Mouse (Mus musculus) regulatory T cell (primary cell): ENCODE measurements at regions not wholly inside any gene's neighbourhood (a gene's known extent, or its start where the extent isn't known, plus 50 kb on each side); places are given as distances from the start of the nearest gene placed in this dataset.

Experiments used
- in situ Hi-C: fragments of 300-600 bp; cut with MboI, MseI; formaldehyde crosslinking; loops from one replicate; pipeline ENCODE4 v1.15.1; 2025; ENCODE audit warnings: high pct_unique_total_duplicates

DNA sequence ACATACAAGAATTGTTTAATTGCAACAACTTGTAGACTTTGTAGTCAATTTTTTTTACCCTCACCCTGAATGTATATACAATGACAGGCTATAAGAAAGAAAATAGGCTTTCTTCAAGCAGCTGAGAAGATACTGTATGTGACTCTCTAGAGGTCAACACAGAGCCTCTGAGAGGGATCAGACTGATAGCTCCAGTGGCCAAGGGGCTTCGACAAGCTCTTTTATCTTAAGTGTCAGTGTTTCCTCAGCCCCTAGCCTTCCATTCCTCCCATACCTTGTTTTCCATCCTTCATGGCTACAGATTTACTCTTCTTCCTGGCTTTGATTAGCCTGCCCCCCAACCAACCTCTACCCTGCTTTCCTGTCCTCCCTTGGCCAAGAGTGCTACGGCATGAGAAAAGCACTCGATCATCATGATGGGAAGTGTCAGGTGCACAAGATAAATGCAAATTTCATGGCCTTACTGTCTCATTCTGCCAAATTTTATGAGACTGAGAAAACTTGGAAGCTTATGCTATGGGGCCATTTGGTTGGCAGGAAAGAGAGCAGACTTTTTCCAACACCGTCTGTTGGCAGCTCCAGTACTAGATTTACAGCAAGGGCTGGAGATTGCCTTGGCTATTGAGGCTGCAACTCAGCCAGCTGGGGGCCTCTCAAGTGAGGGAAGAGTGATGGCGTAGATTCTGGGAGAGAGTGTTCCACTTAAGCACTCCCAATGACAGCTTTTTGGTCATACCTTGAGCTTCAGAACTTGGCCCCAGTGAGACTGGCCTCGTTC lies 484.3 kb upstream of the Etaa1 start:
- in situ Hi-C loops = no loop called here

DNA sequence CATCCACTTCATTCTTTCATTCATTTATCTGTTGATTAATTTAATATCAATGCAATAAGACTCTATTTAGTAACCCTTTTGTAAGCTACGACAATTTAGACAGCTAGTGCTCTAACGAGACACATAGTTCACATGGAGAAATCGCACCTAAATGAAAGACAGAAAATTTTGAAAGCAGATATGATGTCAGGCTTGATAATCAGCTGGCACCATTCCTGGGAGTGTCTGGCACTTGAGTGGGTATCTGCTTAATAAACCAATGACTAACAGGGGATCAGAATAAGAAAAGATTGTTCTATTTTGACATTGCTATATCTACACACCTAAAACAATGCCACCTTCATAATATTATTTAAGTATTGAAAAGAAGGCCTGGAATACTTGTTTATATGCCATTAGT lies 467.4 kb upstream of the Etaa1 start:
- in situ Hi-C loops = no loop called here

DNA sequence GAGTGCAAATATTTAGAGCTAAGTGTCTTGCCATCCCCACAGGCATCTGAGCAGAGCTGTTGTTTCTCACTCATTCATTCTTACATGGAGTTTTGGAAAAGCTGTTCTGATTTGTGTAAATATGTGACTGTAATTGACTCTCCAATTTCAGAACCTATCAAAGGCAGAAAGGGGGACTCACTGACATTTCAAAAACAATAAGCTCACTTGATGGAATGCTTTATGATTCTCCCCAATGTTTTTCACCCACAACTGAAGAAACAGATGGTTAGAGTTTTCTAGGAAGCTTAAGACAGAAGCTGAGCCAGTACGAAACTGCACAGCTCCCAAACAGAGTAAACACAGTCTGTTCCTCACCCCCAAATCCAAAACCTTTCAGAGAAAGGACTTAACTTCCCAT lies 460.1 kb upstream of the Etaa1 start:
- in situ Hi-C loops = no loop called here

DNA sequence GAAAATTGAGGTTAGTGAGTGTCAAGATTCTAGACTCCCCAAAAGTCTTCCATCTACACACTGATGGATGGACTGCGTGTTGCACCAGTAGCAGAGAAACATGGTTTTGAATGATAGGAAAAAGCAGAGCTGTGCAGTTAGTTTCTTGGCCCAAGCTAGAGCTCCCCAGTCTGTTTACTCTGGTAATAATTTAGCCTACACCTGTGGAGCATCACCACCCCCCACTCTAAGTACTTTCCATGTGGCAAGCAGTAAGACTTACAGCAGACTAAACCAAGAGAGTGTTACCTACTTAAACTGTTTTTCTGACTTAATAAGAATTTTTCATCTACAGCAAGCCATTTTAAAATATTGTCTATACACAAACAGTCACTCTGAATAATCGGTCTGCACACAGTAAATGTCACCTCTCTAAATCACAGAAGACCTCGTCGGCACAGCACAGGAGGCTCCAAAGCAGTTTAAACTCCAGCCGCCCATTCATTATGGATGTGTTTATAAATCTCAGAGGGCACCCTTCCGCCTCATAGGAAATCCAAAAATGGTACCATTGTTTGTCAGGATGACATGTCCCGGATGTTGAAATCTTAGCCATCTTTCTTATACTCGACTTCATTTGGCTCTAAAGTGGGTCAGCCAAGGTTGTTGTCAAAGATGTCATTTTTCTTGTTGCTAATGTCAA lies 454.5 kb upstream of the Etaa1 start:
- in situ Hi-C loops = no loop called here

DNA sequence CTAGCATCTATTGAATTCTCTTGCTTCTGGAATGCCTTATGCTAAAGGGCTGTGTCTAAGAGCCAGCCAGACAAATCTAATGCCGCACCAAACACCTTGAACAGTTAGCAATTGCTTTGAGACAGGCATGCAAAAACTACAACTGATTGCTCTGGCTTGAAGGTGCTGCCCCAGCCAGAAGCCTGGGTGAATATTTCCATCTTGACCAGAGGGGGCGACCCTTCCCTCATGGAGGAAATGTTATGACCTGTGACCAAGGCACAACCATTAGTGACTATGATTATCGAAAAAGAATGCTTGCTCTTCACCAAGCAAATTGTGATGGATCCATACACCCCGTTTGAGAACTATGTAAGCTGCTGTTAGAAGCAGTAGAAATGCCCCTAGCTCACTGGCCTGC lies 445.9 kb upstream of the Etaa1 start:
- in situ Hi-C loops = no loop called here

DNA sequence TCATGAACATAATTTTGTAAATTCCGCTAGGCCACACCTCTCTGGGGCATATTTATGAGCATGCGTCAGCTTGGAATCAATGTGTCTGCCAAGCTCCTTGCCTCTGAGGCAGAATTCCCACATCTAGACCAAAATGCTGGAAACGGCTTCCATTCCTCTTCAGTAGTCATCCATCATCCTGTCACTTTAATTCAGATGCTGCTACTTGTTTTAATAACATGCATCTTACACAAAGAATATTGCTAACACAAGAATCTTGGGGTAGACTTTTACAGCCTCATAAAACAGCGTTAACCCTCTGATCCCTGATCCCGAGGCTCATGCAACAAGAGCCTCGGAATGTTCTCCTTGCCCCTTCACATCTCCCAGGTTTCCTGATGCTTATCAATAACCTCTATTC lies 442.7 kb upstream of the Etaa1 start:
- in situ Hi-C loops = no loop called here

DNA sequence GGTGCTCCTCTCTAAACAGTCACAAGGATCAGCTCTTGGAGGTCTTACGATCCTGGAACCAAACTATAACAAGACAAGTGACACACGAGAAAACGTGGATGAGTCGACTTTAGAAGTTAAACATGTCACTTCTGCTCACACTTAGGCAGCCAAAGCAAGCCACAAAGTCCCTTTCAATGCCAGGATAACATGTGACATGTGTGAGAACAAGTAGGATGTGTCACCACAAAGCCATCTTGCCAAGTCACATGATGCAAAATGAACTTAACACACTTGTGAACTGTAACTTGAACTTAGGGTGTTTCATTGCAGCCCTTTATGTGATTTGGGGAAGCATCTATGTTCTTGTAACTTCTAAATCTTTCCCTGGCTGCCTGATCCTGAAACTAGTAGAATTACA lies 442.0 kb upstream of the Etaa1 start:
- in situ Hi-C loops = no loop called here

DNA sequence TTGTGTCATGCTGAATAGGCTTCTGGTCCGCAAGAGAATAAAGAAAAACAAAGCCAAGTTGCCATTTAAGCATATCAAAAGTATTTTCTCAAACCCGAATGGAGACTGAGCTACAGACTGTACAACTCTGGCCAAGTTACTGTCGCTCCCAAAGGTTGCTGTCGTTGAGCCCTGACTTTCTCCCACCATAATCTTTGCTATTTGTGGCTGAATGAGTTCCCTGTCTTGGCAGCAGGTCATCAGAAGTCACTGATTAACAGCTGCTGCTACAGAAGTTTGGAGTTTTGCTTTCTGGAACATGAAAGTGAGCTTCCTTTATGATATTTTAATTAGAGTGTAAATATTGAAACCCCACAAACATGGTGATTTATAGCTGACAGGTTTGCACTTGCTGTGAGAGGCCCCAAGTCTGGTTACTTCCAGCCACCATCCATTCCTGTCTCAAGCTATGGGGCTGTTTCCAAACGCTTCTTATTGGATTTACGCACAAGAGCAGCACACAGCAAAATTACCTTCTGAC lies 419.2 kb upstream of the Etaa1 start:
- in situ Hi-C loops = no loop called here

DNA sequence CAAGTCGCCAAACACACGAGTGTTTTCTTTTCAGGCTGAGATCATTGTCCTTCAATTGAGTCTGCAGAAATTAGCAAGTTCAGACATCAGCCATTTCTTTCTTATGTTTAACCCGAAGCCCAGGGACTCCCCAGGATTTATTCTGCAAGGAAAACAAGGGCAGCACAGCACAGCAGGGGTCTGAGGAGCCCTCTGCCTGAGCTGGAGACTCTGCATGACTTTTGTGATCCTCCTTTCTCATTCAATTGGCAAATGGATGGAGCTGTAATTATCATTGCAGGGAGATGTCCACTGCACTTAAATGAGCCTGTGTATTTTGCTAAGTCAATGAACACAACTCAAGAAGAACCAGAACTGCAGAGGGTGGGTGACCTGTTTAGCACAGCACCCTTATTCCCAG lies 417.6 kb upstream of the Etaa1 start:
- in situ Hi-C loops = no loop called here

DNA sequence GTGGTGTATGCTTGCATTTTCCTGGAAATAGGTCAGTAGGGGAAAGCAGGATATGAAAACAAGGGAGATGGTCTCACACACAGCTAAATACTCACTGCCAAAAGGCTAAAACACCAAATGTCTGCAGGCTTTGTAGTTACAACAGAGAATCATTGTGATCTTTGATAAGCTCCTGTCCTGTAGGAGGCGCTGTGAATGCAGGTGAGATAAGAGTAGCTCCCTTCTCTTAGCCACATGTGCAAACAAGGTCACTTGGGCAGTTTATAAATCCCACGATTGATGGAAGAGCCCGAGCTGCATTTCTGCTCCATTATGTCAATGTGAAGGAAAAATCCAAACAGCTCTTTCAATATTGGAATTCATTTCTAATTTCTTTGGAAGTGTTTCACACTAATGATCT lies 417.2 kb upstream of the Etaa1 start:
- in situ Hi-C loops = no loop called here

DNA sequence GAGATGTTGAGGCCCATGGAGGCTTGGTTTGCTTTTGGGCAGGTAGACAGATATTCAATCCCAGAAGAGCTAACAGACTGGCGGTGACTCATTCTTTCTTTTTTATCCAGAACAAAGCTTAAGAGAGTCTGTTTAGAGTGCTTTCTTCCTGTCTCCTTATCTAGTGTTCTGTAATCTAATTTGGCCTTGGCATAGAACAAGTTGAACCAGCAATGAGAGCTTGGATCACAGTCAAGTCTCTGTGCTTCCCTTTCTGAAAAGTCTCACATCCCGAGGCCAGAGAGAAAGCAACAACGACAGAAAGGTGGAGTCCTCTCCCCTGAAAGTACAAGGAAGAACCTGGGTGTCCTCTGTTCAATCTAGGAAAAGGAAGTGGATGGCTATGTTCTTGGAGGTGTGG lies 401.2 kb upstream of the Etaa1 start:
- in situ Hi-C loops = no loop called here

DNA sequence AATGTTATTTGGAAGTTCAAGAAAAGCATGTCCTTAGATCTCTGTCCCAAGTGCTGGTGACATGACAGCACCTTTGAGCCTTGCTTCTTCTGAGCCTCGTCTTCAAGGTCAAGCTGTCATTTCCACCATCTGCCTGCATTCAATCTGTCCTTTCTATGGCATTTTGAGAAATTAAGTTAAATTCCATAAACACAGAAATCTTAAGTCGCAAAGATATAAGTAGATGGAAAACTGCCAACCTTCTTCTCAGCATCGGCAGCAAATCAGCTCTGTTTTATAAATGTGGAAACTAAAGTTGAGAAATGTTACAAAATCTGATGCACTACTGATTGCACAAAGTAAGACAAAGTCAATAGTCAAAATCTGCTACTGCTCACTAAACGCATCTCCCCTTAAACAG lies 400.5 kb upstream of the Etaa1 start:
- in situ Hi-C loops = no loop called here

DNA sequence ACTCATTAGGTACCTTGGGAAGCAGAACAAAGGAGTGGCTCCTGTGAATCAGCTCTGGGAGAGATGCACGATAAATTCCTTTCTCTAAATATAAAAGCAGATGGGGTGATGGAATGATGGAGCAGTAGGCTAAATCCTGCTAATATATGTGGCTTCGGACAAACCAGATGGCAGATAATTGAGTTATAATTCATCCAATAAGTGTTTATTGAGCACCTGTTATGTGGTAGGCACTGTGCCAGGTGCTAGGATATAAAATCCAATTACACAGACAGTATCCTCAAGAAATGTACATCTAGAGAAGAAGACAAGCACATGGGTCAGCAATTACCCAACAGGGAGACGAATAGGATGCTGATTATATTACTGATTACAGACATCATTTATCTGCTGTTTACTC lies 394.2 kb upstream of the Etaa1 start:
- in situ Hi-C loops = no loop called here

DNA sequence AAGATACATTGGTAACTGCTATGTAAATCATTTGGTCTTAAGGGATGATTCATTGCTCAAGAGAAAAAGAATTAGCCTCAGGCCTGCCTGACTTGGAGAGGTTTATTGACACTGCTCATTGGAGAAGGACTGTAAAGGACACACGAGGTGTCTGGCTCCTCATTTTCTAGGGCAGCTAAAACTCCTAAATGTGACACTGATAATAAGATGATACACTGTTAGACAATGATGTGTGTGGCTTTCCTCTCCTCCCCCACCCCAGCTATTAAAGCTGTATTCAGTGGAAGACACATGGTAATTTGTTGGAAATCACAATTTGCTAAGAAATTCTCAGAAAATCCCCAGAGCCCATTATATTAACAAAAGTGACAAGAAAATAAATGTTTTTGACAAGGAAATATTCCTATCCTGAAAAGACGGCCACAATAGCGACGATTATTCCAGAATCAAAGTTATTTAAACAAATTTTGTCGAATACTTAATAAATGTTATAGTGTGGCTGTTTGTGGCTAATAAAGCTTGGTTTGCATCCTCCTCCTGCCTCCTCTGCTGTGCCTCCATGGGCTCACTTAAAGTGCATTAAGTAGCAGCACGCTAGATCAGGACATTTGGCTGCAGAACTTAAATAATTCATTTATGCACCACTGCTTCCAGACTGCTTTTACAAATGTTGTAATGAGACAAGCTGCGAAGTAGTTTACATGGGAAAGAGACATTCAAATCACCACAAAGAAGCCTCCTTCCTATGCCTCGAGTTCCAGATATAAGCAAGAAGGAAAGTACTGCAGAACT lies 360.0 kb upstream of the Etaa1 start:
- in situ Hi-C loops = no loop called here

DNA sequence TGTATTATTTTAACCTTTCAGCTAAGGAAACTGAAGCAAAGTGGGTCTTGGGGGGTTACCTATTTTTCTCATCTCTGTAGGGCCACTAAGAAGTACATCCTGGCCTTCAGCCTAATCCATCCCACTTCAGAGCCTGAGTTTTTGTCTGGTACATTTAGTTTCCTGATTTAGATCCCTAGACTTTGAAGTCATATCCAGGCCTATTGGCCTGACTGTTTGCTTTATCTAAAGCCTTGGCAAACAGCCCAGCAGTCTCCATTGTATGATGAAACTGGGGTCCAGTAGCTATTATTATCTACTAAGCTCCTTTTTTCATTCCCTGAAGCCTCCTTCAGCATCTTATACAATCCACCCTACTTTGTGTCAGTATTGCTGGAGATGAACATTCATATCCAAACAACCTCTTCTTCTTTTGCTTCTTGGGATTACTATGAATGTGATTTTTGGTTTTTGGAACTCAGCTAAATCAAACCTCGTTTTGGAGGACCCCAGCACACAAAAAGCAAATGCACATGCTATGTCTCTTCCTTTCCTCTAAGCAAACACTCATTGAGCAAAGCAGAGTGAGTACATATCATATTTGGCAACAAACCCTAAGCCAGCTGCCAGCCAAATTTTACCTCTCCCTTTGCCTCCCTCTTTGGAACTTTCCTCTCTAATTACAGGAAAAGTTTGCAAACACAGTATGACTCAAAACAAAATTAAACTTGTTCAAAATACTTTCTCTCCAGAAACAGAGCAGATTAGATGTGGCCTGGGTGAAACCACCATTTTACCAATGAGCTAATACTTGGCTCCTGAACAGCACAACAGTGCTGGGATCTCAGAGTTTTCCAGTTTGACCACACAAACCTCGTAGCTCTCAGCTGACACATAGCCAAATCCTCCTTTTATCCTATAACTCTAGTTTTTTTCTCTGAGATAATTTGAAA lies 342.8 kb upstream of the Etaa1 start:
- in situ Hi-C loops = no loop called here

DNA sequence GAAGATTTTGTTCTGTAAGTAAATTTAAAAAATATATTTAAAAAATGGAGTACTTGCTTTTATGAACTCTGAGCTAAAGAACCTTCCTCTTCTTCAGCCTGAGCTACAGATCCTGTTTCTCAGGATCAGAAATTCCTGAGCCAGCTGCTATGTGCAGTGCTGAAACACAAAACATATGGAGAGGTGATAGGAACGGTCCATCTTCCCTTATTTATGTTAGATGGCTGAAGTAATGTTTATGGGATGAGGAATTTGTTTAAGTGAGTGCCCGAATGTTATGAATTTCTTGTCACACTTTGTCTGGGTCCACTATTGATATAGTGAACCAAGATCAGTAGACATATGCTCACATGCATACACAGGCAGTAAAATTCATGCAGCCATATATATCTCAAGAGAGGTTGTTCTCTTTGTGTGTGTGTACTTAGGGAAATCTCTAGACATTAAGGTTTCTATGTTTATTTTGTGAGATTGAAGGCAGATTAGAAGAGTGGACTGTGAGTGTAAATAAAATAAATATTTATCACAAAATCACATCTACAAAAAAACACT lies 325.0 kb upstream of the Etaa1 start:
- in situ Hi-C loops = no loop called here

DNA sequence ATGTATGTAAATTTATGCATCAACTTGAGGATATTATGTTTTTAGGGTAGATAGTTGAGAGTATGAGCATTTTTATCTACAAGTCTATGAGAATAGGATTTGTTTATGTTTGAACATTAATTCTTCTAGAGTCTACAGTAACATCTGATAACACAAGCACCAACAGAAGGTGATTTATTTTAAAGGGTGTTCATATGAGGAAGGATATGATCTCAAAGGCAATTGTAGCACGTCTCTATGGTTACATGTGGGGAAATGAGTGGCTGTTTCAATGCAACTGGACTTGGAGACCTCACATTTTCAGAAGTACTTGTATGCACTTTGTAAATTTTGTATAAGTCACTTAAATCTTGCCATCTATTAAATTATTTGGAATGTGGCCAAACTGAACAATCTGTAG lies 318.7 kb upstream of the Etaa1 start:
- in situ Hi-C loops = no loop called here

DNA sequence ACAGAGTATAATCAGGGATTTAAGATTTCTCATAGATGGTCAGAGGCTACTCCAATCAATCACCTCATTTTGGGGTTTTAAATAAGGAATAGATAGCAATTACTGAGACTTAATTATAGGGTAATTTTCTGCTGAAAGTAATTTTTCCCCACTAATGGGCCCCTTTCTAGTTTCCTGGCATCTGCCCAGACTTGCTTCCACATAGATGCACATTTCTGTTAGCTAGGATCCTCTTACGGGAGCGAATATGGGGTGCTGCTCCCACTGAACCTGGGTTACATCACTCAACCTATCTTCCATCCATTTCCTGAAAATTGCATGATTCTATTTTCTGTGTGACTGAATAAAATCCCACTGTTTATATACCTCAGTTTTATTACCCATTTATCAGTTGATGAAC lies 312.5 kb upstream of the Etaa1 start:
- in situ Hi-C loops = no loop called here

DNA sequence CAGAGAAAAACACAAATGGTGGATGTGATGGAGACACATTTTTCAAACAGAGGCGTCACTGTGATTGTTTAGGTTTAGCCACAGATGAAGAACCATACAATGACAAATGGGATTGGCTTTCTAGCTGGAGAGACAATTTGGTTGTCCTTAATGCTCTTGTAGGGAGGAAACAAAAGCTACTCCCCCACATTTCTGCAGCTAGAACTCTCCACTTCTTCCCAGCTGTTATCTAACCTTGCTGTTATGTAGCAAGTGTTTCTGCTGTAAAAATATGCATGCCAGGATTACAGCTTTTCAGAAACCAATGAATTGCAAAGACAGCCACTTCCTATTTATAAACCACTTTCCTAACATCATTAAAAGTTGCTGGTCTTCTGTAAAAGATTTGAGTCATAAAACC lies 309.2 kb upstream of the Etaa1 start:
- in situ Hi-C loops = no loop called here

DNA sequence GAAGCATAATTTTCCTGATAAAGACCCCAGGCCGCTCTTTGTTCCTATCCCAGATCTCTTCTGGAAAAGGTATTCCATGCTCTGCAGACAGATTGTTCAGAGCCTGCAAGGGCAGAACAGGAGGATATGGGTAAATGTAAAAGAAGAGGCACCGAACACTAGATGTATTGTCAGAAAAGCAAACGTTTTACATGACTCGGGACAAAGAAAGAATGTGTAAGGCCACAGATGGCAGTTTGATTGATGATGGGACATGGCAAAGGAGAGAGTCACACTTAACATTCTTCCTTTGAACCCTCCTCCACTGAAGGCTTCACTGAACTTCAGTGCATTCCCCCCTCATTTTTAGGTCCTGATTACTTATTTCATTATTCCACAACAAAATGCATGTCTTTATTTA lies 295.6 kb upstream of the Etaa1 start:
- in situ Hi-C loops = no loop called here

DNA sequence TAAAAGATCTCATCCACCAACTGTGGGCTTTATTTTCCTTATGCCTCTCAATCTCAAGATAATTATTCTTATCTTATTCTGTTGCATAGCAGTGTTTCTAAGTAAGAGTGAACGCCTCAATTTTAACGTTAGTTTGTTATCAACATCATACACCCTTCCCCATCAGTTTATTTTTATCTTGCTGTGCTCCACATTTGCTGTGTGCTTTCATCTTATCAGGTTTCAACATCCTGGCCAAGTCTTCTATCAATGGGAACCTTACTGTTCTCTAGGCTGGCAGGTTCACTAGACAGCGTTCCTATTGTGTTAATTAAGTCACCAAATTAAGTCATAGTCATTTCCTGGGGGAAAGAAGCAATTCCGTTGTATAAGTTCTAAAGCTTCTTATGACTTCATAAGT lies 263.1 kb upstream of the Etaa1 start:
- in situ Hi-C loops = no loop called here
